Mouse (Mus musculus): ENCODE results near the gene Klf1. TPM values are rescaled to one million over a fixed set of nuclear protein-coding genes. Genes with fewer than 3 reads are reported as not detected.
A peak's percentile ranks its signal among the peaks of the same experiment; 100 is the strongest.

Gene Klf1
- polyA plus RNA-seq, 1 experiment from 2014 or later: 1.8 TPM

DNA sequence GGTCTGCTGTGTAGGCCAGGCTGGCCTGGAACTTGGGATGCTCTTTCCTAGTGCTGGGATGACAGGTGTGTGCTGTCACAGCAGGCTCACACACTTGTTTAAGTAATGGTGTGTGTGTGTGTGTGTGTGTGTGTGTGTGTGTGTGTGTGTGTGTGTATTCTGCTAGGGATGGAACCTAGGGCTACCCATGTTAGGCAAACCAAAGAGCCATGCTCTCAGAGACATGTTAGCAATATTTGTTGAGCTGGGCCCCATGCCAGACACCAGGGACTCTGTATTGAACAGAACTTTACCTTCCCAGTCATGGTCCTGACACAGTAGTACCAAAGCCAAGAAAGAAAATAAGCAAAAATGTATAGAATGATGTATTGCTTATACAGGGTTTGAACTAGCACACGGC is 25.8 kb downstream of the Klf1 start:
- H3K27ac ChIP-seq (replicated peaks in 1 of 2; ENCODE audit: control insufficient read depth in 1 of 2, insufficient read depth in 1 of 2, low read depth in 2 of 2, low read length in 2 of 2): no peak overlapping the region
- peaks cover 45% of the 10 kb centered on the region for H3K27me3 ChIP-seq (ENCODE audit: control insufficient read depth, insufficient read depth, low read length)
- H3K4me3 ChIP-seq (ENCODE audit: control insufficient read depth in 1 of 2, insufficient read depth in 1 of 2, low read depth in 1 of 2, low read length in 2 of 2): no peak overlapping the region
- H3K9me3 ChIP-seq (ENCODE audit: control insufficient read depth, low read length): no peaks in the 10 kb centered on the region
- peaks cover 0 to 6% of the 10 kb centered on the region in 2 experiments; a peak in 1 of 4 replicates for H3K4me1 ChIP-seq (ENCODE audit: control insufficient read depth in 2 of 2, insufficient read depth in 2 of 2, low read length in 2 of 2)
- H3K36me3 ChIP-seq (ENCODE audit: control insufficient read depth, insufficient read depth, low read length): no peaks in the 10 kb centered on the region
- no peak overlapping the region for H3K4me2 ChIP-seq (ENCODE audit: low read length)
- WGBS: 83% methylated on average over 1 of the region's 1 CpGs
- no peak overlapping the region for H3K9ac ChIP-seq (ENCODE audit: low read length)
- ATAC-seq (ENCODE audit: insufficient number of reproducible peaks, insufficient read depth, low FRiP score, low read depth): no peak

- Histone ChIP-seq H3K36me3 (ENCODE audit: control insufficient read depth, insufficient read depth, low read length) (no peaks in the 10 kb centered on the region), H3K27me3 (ENCODE audit: control insufficient read depth, insufficient read depth, low read length) (peaks cover 48% of the 10 kb centered on the region), H3K4me1 (ENCODE audit: control insufficient read depth in 2 of 2, insufficient read depth in 2 of 2, low read length in 2 of 2) (peaks cover 0 to 6% of the 10 kb centered on the region in 2 experiments; a peak in 1 of 4 replicates), H3K4me3 (ENCODE audit: control insufficient read depth in 1 of 2, insufficient read depth in 1 of 2, low read depth in 1 of 2, low read length in 2 of 2) (peak overlapping the region; percentile 18 to 27; a peak in 3 of 4 replicates), H3K4me2 (ENCODE audit: low read length) (peak overlapping the region; percentile 62), H3K9ac (ENCODE audit: low read length) (no peak overlapping the region), H3K27ac (replicated peaks in 1 of 2; ENCODE audit: control insufficient read depth in 1 of 2, insufficient read depth in 1 of 2, low read depth in 2 of 2, low read length in 2 of 2) (no peak overlapping the region), H3K9me3 (ENCODE audit: control insufficient read depth, low read length) (no peaks in the 10 kb centered on the region)
- 2% methylated on average over 52 of the region's 52 CpGs for WGBS
- ATAC-seq (ENCODE audit: insufficient number of reproducible peaks, insufficient read depth, low FRiP score, low read depth): no peak
Measured at GRCm38 (mm10) chr8:84928456-84929306, 27.0 kb downstream of the Klf1 start.

DNA sequence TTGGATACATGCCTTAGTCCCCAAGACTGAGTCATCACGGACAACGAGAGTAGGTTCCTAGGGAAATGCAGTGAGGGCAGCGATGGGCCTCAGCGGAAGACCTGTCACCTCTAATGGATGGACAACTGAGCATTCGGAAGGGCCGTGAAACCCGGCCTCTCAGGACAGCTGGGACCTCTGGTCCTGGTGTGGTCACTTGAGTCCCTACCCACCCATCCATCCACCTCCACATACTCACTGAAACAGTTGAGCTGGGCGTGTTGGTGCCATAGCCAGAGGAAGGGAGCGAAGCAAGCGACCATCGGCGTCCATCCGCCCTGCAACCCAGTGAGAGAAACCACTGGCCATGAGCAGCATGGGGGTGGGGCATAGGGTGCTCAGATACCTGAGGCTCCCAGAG is 28.9 kb downstream of the Klf1 start:
- Histone ChIP-seq H3K36me3 (ENCODE audit: control insufficient read depth, insufficient read depth, low read length) (no peaks in the 10 kb centered on the region), H3K4me2 (ENCODE audit: low read length) (no peak overlapping the region), H3K27me3 (ENCODE audit: control insufficient read depth, insufficient read depth, low read length) (peaks cover 61% of the 10 kb centered on the region), H3K9ac (ENCODE audit: low read length) (no peak overlapping the region), H3K9me3 (ENCODE audit: control insufficient read depth, low read length) (no peaks in the 10 kb centered on the region), H3K4me1 (ENCODE audit: control insufficient read depth in 2 of 2, insufficient read depth in 2 of 2, low read length in 2 of 2) (peaks cover 2 to 9% of the 10 kb centered on the region in 2 experiments; a peak in 2 of 4 replicates), H3K4me3 (ENCODE audit: control insufficient read depth in 1 of 2, insufficient read depth in 1 of 2, low read depth in 1 of 2, low read length in 2 of 2) (no peak overlapping the region), H3K27ac (replicated peaks in 1 of 2; ENCODE audit: control insufficient read depth in 1 of 2, insufficient read depth in 1 of 2, low read depth in 2 of 2, low read length in 2 of 2) (no peak overlapping the region)
- WGBS: 75% methylated on average over 13 of the region's 13 CpGs
- ATAC-seq (ENCODE audit: insufficient number of reproducible peaks, insufficient read depth, low FRiP score, low read depth): no peak

DNA sequence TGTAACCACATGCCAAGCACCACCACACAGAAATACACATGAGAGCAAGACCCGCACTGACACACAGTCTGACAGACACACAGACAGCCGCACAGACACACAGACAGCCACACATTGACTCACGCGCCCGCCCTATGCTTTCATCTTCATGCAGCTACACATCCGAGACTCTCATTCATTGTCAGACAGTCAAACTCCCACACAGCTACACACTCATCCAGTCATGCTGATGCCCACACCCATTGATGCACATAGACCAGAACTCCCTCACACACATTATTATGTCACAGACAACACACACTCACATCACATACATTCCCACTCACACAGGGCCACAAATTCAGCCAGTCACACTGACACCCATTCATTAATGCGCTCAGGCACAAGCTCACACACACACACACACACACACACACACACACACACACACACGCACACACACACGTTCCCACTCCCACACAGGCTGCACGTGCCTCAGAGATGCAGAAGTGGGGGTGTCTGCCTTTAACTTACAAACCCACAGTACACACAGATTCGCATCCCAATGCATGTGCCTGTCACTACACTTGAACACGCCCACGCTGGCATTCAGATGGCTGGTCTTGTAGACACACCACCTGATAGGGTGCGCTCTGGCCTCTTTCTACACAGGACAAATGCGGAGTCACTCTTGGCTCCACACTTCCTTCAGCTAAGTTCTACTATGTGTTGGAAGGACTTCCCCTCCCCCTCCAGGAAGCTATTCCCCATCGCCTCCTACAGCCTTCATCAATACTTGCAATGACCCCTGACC is 32.2 kb downstream of the Klf1 start:
- Histone ChIP-seq H3K9ac (ENCODE audit: low read length) (no peak overlapping the region), H3K27me3 (ENCODE audit: control insufficient read depth, insufficient read depth, low read length) (peaks cover 93% of the 10 kb centered on the region), H3K9me3 (ENCODE audit: control insufficient read depth, low read length) (no peaks in the 10 kb centered on the region), H3K4me2 (ENCODE audit: low read length) (no peak overlapping the region), H3K27ac (replicated peaks in 1 of 2; ENCODE audit: control insufficient read depth in 1 of 2, insufficient read depth in 1 of 2, low read depth in 2 of 2, low read length in 2 of 2) (no peak overlapping the region), H3K36me3 (ENCODE audit: control insufficient read depth, insufficient read depth, low read length) (no peaks in the 10 kb centered on the region), H3K4me1 (ENCODE audit: control insufficient read depth in 2 of 2, insufficient read depth in 2 of 2, low read length in 2 of 2) (peaks cover 4 to 14% of the 10 kb centered on the region in 2 experiments; a peak in 3 of 4 replicates), H3K4me3 (ENCODE audit: control insufficient read depth in 1 of 2, insufficient read depth in 1 of 2, low read depth in 1 of 2, low read length in 2 of 2) (no peak overlapping the region)
- 76% methylated on average over 16 of the region's 16 CpGs for WGBS
- ATAC-seq (ENCODE audit: insufficient number of reproducible peaks, insufficient read depth, low FRiP score, low read depth): no peak

DNA sequence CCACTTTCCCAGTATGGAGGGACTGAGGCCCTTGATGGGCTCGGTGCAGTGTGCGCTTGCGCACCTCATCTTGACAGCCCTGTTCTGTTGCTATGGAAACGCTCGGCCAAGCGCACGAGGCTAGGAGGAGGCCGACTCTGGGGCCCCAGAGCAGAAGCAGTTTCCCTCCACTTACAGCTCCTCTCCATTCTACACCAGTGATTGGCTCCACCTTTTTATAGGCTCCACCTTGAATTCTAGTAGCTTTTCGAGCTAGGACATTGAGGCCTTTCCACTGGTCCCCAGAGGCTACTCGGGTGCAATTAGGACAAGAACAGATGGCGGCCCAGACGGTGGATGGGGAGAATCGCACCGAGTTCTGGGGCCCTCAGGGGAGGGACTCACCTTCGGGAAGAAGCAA is 33.1 kb downstream of the Klf1 start:
- no peak overlapping the region for H3K4me2 ChIP-seq (ENCODE audit: low read length)
- peaks cover 4 to 10% of the 10 kb centered on the region in 2 experiments; a peak in 3 of 4 replicates for H3K4me1 ChIP-seq (ENCODE audit: control insufficient read depth in 2 of 2, insufficient read depth in 2 of 2, low read length in 2 of 2)
- H3K9ac ChIP-seq (ENCODE audit: low read length): no peak overlapping the region
- peaks cover 90% of the 10 kb centered on the region for H3K27me3 ChIP-seq (ENCODE audit: control insufficient read depth, insufficient read depth, low read length)
- WGBS: 3% methylated on average over 15 of the region's 15 CpGs
- no peak overlapping the region for H3K27ac ChIP-seq (replicated peaks in 1 of 2; ENCODE audit: control insufficient read depth in 1 of 2, insufficient read depth in 1 of 2, low read depth in 2 of 2, low read length in 2 of 2)
- H3K4me3 ChIP-seq (ENCODE audit: control insufficient read depth in 1 of 2, insufficient read depth in 1 of 2, low read depth in 1 of 2, low read length in 2 of 2): no peak overlapping the region
- H3K36me3 ChIP-seq (ENCODE audit: control insufficient read depth, insufficient read depth, low read length): no peaks in the 10 kb centered on the region
- ATAC-seq (ENCODE audit: insufficient number of reproducible peaks, insufficient read depth, low FRiP score, low read depth): peak; percentile 42; the same call in 1 of the 2 replicates
- no peaks in the 10 kb centered on the region for H3K9me3 ChIP-seq (ENCODE audit: control insufficient read depth, low read length)

DNA sequence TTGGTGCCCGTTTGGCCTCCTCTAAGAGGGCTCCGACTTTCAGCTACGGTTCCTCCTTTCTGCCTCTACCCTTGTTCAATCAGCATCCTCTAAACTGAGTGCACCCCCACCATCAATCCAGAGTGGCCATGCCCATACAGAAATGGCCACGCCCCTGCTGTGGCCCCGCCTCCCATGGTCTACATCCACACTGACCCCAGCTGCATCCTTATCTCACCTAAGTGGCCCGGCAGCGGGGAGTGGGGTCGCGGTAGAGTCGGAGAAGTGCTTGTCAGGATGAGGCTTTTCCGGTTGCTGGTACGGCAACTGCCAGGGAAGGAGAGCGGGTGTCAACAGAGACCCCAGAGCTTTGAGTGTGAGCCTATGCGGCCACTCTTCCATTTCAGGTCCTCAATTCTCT is 33.8 kb downstream of the Klf1 start:
- no peak overlapping the region for H3K4me2 ChIP-seq (ENCODE audit: low read length)
- 5% methylated on average over 14 of the region's 14 CpGs for WGBS
- H3K27me3 ChIP-seq (ENCODE audit: control insufficient read depth, insufficient read depth, low read length): peaks cover 83% of the 10 kb centered on the region
- no peak overlapping the region for H3K9ac ChIP-seq (ENCODE audit: low read length)
- H3K27ac ChIP-seq (replicated peaks in 1 of 2; ENCODE audit: control insufficient read depth in 1 of 2, insufficient read depth in 1 of 2, low read depth in 2 of 2, low read length in 2 of 2): no peak overlapping the region
- peaks cover 4 to 10% of the 10 kb centered on the region in 2 experiments; a peak in 3 of 4 replicates for H3K4me1 ChIP-seq (ENCODE audit: control insufficient read depth in 2 of 2, insufficient read depth in 2 of 2, low read length in 2 of 2)
- H3K36me3 ChIP-seq (ENCODE audit: control insufficient read depth, insufficient read depth, low read length): no peaks in the 10 kb centered on the region
- no peak overlapping the region for H3K4me3 ChIP-seq (ENCODE audit: control insufficient read depth in 1 of 2, insufficient read depth in 1 of 2, low read depth in 1 of 2, low read length in 2 of 2)
- H3K9me3 ChIP-seq (ENCODE audit: control insufficient read depth, low read length): no peaks in the 10 kb centered on the region
- no peak for ATAC-seq (ENCODE audit: insufficient number of reproducible peaks, insufficient read depth, low FRiP score, low read depth)

DNA sequence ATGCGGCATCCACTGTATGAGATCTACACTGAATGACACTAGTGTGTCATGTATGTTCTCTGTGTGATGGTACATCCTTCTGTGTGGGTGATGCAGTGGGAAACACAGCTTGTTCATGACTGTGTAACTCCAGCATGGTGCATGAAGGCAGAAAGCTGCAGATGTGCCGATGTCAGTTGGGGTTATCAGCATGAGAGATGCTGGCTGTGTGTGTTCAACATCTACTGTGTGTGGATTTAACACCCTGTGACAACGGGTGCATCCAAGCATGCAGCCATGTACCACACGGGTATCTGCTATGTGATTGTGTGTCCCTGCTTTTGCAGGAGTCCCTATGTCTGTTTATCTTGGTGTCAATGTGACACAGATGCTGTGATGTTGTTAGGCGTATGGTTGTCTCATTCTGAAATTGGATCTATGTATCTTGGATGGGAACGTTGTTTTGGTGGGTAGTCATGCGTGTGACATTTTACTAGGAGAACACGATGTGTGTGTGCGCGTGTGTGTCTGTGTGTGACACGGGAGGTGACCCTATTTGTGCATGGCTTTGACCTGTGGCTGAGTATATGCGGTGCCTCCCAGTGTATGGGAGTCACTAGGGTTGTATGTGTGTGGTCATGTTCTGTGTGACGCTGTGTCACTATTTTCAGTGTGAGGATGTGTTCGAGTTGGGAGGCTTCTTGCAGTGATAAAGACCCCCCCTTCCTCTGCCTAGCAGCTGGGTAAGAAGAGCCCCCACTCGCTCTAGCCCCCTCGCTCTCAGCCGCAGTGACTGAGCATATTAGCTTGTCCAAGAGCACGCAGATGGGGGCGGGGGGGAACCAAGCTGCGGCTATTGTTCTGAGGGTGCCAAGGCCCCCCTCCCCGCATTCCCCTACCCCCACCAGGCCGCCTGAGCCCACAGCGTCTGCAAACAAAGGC is 34.6 kb downstream of the Klf1 start:
- ATAC-seq (ENCODE audit: insufficient number of reproducible peaks, insufficient read depth, low FRiP score, low read depth): no peak
- no peak overlapping the region for H3K27ac ChIP-seq (replicated peaks in 1 of 2; ENCODE audit: control insufficient read depth in 1 of 2, insufficient read depth in 1 of 2, low read depth in 2 of 2, low read length in 2 of 2)
- 26% methylated on average over 23 of the region's 23 CpGs for WGBS
- no peaks in the 10 kb centered on the region for H3K9me3 ChIP-seq (ENCODE audit: control insufficient read depth, low read length)
- H3K4me3 ChIP-seq (ENCODE audit: control insufficient read depth in 1 of 2, insufficient read depth in 1 of 2, low read depth in 1 of 2, low read length in 2 of 2): peak overlapping the region in 1 of 2 experiments; percentile 46; a peak in 2 of 4 replicates
- peaks cover 76% of the 10 kb centered on the region for H3K27me3 ChIP-seq (ENCODE audit: control insufficient read depth, insufficient read depth, low read length)
- H3K4me1 ChIP-seq (ENCODE audit: control insufficient read depth in 2 of 2, insufficient read depth in 2 of 2, low read length in 2 of 2): peaks cover 4 to 10% of the 10 kb centered on the region in 2 experiments; a peak in 3 of 4 replicates
- no peaks in the 10 kb centered on the region for H3K36me3 ChIP-seq (ENCODE audit: control insufficient read depth, insufficient read depth, low read length)
- peak overlapping the region; percentile 74 for H3K4me2 ChIP-seq (ENCODE audit: low read length)
- no peak overlapping the region; the same call in 1 of the 2 replicates for H3K9ac ChIP-seq (ENCODE audit: low read length)
